Mouse (Mus musculus): ENCODE results near the gene Cmbl. TPM values are rescaled to one million over a fixed set of nuclear protein-coding genes. Genes with fewer than 3 reads are reported as not detected.

Cmbl gene
- polyA plus RNA-seq, 1 experiment from 2014 or later: 0.51 TPM

DNA sequence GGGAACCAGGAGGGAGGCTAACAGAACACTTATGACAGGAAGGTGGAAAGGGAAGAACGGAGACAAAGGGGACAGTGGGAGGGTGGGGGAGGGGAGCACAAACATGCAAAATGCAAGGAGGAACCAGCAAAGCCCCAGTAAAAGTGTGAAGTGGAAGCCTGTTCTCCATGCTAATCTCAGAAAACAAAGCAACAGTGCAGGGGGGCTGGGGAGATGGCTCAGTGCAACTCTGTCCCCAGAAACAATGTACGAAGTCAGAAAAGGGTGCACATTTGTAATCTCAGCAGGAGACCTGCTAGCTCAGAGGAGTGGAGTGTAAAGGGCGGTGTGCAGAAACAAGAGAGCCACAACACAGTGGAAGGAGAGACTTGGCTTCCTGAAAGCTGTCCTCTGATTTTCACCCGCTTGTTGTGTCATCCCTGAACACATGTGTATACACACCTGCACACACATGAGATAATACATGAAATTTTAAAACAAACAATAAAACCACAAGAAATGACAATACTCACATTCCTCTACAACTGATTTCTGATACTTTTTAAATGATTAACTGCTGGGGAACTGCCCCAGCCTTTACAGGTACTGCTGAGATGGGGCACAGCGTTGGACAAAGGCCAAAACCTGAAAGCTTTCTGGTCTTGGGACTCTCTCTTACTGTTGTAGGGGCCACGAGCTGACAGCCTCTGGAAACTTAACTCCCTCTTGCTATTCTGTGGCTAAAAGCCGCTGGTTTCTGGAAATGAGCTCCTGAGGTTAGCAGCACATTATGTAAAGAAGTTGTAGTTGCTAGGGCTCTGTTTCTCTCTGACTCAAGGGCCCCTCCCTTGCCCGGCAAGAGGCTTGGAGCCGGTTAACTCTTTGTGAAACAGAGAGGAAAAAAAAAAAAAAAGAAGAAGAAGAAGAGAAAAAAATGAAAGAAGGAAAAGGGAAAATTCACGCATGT lies 22.9 kb upstream of the Cmbl start:
- TF ChIP-seq CTCF (IDR thresholded peaks at IDR 0.05): no peak
- no peak for DNase-seq (ENCODE audit: low read depth, low spot score)
- in situ Hi-C loops (cut with MboI; ENCODE audit: low pct_unique_long_range_greater_than_20kb): no loop called here
- peak; percentile 64 for ATAC-seq
- H3K27me3 ChIP-seq: no peaks in the 10 kb centered on the region
- ChIA-PET CTCF (no interaction called here), POLR2A (no interaction called here)

DNA sequence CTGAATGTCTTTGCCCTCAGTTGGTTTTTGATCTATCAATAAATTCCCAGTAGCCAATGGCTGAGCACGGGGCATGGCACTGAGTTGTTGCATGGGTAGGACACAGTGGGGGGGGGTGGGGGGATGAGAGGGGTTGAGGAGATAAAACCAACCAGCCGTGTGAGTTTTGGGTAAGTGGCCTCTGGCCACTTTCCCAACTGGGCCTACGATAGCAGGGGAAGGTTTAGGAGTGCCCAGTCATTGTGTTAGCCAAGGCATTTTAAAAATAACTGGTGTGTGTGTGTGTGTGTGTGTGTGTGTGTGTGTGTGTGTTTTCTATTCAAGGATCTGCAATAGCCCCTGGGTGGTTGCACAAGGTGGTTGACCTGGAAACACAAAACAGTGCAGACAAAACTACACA lies 21.9 kb upstream of the Cmbl start:
- ChIA-PET POLR2A (no interaction called here), CTCF (interaction anchor here (1.5 kb wide), 1 partner anchor 15 kb away, joined by 4 read pairs; no protein-coding TSS in a partner anchor)
- no peak for ATAC-seq
- in situ Hi-C loops (cut with MboI; ENCODE audit: low pct_unique_long_range_greater_than_20kb): no loop called here
- TF ChIP-seq CTCF (IDR thresholded peaks at IDR 0.05): no peak
- DNase-seq (ENCODE audit: low read depth, low spot score): no peak
- H3K27me3 ChIP-seq: no peaks in the 10 kb centered on the region

DNA sequence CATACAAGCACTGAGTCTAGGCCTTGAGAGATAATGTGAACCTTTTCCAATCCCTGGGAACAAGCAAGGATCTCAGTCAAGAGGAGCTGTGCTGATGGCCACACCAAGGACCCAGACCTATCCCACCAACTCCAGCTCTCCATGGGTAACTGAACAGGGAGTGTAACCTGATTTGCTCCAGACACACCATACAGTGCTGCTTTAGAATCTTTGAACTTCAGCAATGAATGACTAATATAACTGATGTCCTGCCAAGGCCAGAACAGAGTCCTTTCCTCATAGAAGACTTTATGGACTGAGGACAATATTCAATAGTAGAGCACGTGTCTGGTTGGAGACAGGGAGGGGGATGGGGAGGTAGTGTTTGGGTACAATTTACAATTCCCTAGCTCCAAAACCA lies 20.1 kb upstream of the Cmbl start:
- POLR2A ChIA-PET: no interaction called here
- DNase-seq (ENCODE audit: low read depth, low spot score): no peak
- peaks cover 6% of the 10 kb centered on the region for H3K27me3 ChIP-seq
- in situ Hi-C loops (cut with MboI; ENCODE audit: low pct_unique_long_range_greater_than_20kb): no loop called here
- ATAC-seq: no peak
- CTCF ChIA-PET: interaction anchor here (1.0 to 1.3 kb wide), 4 partner anchors 17 to 37 kb away, joined by 3 to 5 read pairs (median 4); partner anchors contain the start of gene Cmbl
- TF ChIP-seq CTCF (IDR thresholded peaks at IDR 0.05): no peak

DNA sequence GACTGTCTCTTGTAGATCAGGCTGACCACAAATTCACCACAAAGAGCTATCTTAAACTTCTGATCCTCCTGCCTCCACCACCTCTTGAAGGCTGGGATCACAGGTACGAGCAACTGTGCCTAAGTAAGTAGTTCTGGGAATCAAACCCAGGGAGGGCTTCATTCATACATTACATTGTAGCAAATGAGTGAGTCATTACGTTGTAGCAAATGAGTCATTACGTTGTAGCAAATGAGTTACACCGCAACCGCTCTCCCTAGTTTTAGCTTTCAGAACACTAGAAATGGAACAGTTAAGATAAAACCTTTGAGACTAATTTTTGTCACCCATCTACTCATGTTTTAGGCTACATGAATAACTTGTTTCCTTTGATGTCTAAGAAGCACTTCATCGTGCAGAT lies 18.9 kb upstream of the Cmbl start:
- DNase-seq (ENCODE audit: low read depth, low spot score) (no peak), ATAC-seq (no peak)
- ChIA-PET CTCF (interaction anchor here (1.1 to 1.6 kb wide), 2 partner anchors 11 to 19 kb away, joined by 3 to 5 read pairs; partner anchors contain the start of gene Cmbl), POLR2A (no interaction called here)
- no peak for TF ChIP-seq CTCF (IDR thresholded peaks at IDR 0.05)
- H3K27me3 ChIP-seq: peaks cover 13% of the 10 kb centered on the region
- in situ Hi-C loops (cut with MboI; ENCODE audit: low pct_unique_long_range_greater_than_20kb): no loop called here

DNA sequence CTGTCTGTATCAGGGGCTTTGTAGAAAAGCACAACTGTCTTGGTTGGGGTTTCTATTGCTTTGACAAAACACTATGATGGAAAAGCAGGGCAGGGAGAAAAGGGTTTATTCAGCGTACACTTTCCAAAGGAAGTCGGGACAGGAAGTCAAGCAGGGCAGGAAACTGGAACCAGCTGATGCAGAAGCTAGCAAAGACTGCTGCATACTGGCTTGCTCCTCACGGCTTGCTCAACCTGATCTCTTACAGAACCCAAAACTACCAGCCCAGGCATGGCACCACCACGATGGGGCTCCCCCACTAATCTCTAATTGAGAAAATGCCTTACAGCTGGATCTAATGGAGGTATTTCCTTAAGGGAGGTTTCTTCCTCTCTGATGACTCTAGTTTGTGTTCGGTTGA lies 17.8 kb upstream of the Cmbl start:
- TF ChIP-seq CTCF (IDR thresholded peaks at IDR 0.05): no peak
- ChIA-PET POLR2A (no interaction called here), CTCF (interaction anchor here (1.1 to 1.6 kb wide), 2 partner anchors 10 to 18 kb away, joined by 3 to 5 read pairs; partner anchors contain the start of gene Cmbl)
- DNase-seq (ENCODE audit: low read depth, low spot score) (no peak), ATAC-seq (no peak)
- peaks cover 13% of the 10 kb centered on the region for H3K27me3 ChIP-seq
- in situ Hi-C loops (cut with MboI; ENCODE audit: low pct_unique_long_range_greater_than_20kb): no loop called here

DNA sequence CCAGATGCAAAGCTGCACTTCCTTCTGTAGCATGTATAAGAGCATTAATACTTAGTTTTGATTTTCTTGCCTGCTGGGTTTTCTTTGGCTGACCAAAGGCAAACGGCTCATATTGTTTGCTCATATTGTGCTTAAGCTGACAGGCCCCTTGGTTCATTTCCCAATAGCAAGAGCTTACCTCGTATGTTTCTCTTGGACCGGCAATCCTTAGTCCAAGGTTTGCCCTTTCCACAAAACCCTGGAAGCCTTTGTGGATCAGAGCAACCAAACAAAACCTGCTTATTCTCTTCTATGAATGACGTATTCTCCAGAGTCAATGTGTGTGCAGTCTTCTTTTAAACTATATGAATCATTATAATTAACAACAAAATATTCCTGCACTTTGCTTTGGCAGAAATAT lies 14.8 kb upstream of the Cmbl start:
- DNase-seq (ENCODE audit: low read depth, low spot score) (no peak), ATAC-seq (no peak)
- CTCF ChIA-PET: no interaction called here
- POLR2A ChIA-PET: no interaction called here
- TF ChIP-seq CTCF (IDR thresholded peaks at IDR 0.05): no peak
- in situ Hi-C loops (cut with MboI; ENCODE audit: low pct_unique_long_range_greater_than_20kb): no loop called here
- peaks cover 16% of the 10 kb centered on the region for H3K27me3 ChIP-seq

DNA sequence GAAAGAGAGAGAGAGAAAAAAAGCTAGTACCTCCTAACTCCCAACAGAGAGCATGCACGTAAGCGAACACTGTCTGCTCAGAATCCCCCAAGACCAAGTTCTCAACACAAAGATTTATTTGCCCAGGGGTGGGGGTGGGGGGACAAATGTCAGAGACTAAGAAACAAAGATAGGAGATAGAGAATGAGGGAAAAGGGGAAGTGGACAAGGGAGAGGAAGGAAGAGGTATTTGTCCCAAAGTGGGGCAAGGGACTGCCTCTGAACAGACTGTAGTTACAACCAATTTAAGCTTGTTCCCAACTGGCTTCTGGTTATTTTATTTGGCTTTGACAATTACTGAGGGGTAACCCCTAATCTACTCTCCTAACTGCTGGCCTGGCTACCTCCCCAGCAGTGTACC lies 10.3 kb upstream of the Cmbl start:
- ATAC-seq (no peak), DNase-seq (ENCODE audit: low read depth, low spot score) (no peak)
- POLR2A ChIA-PET: no interaction called here
- CTCF ChIA-PET: no interaction called here
- in situ Hi-C loops (cut with MboI; ENCODE audit: low pct_unique_long_range_greater_than_20kb): no loop called here
- no peak for TF ChIP-seq CTCF (IDR thresholded peaks at IDR 0.05)
- peaks cover 10% of the 10 kb centered on the region for H3K27me3 ChIP-seq

DNA sequence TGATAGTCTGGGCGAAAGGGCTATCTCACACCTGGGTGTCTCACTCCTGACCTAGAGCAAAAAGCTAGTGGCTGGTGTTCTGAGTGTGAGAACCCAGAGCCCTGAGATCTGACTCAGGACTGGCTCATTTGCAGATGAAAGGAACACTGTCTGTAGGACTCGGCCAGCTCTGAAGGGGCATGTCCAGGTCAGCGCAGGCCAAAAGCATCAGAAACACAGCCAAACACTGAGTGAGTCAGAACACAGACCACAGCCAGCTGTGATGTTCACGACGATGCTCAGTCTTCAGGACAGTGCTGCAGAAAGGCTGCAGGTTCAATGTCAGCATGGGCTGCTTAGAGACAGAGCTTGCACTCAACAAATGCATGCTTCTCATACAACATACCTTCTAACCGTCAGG lies 3.8 kb upstream of the Cmbl start:
- ATAC-seq: peak; percentile 97
- POLR2A ChIA-PET: no interaction called here
- no peak for TF ChIP-seq CTCF (IDR thresholded peaks at IDR 0.05)
- CTCF ChIA-PET: interaction anchor here (1.3 kb wide), 1 partner anchor 16 kb away, joined by 3 read pairs; no protein-coding TSS in a partner anchor
- H3K27me3 ChIP-seq: no peaks in the 10 kb centered on the region
- DNase-seq (ENCODE audit: low read depth, low spot score): no peak
- in situ Hi-C loops (cut with MboI; ENCODE audit: low pct_unique_long_range_greater_than_20kb): no loop called here

DNA sequence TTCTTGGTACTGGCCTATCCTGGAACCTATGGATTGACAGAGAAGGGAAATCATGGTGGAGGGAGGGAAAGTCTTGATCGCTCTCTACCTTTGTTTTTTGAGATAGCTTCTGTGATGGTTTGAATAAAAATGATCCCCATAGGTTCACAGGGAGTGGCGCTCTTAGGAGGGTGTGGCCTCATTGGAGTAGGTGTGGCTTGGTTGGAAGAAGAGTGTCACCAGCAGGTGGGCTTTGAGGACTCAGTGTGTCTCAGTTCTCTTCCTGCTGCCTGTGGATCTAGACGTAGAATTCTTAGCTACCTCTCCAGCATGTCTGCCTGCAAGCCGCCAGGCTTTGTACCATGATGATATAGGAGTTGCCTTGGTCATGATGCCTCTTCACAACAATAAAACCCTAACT lies 3.2 kb upstream of the Cmbl start:
- no peak for TF ChIP-seq CTCF (IDR thresholded peaks at IDR 0.05)

DNA sequence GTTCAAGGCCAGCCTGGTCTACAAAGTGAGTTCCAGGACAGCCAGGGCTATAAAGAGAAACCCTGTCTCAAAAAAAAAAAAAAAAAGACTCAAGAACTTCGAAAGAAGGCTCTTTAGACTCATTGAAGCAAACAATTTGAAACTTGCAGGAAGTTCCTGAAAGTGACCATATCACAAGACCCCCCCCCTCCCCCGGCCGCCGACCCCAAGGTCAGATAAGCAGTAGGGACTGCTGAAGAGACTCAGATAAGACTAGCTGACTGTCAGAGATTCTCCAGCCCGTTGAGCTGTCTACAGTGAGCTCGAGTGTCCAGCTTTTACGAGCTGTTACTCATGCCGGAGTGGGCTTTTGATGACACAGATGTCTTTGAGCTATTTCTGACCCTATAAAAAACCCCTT lies 2.3 kb upstream of the Cmbl start:
- no peak for ATAC-seq
- H3K27me3 ChIP-seq: no peaks in the 10 kb centered on the region
- in situ Hi-C loops (cut with MboI; ENCODE audit: low pct_unique_long_range_greater_than_20kb): no loop called here
- ChIA-PET POLR2A (no interaction called here), CTCF (interaction anchor here (1.3 kb wide), 1 partner anchor 18 kb away, joined by 3 read pairs; no protein-coding TSS in a partner anchor)
- TF ChIP-seq CTCF (IDR thresholded peaks at IDR 0.05): no peak
- DNase-seq (ENCODE audit: low read depth, low spot score): no peak

More for the DNA sequence above, 3.2 kb upstream of the Cmbl start:
- ChIA-PET CTCF (interaction anchor here (1.3 kb wide), 1 partner anchor 17 kb away, joined by 3 read pairs; no protein-coding TSS in a partner anchor), POLR2A (no interaction called here)
- DNase-seq (ENCODE audit: low read depth, low spot score) (no peak), ATAC-seq (no peak)
- in situ Hi-C loops (cut with MboI; ENCODE audit: low pct_unique_long_range_greater_than_20kb): no loop called here
- H3K27me3 ChIP-seq: no peaks in the 10 kb centered on the region

Data from Patski (cell line).